Mouse (Mus musculus) MEL (cell line): ENCODE data around the gene Bst2.

Experiments
- EP300 ChIP-seq, 2 experiments: IDR thresholded peaks; 2 replicates each; pipeline ENCODE4 v1.6.1; 2011; ENCODE audit warnings: improper control_type of control experiment in 2 of 2, low read length in 2 of 2, low read depth in 1 of 2, mild to moderate bottlenecking in 1 of 2
- MAZ ChIP-seq: IDR thresholded peaks from 2 replicates; pipeline ENCODE4 v1.6.1; 2012; ENCODE audit warnings: low read depth, mild to moderate bottlenecking, inconsistent platforms, low read length, improper control_type of control experiment
- NELFE ChIP-seq: IDR thresholded peaks from 2 replicates; pipeline ENCODE4 v1.6.1; 2011; ENCODE audit warnings: low read depth, low read length, improper control_type of control experiment

- TF ChIP-seq EP300 (IDR thresholded peaks at IDR 0.05; ENCODE audit: low read depth in 1 of 2, low read length in 2 of 2) = no peak
- TF ChIP-seq MAZ = no peak
- no peak for TF ChIP-seq NELFE
Observed at GRCm38 (mm10) chr8:71498816-71499690, 38.2 kb downstream of the Bst2 start.
